Mouse (Mus musculus): ENCODE measurements at regions not wholly inside any gene's neighbourhood (a gene's known extent, or its start where the extent isn't known, plus 50 kb on each side); places are given as distances from the start of the nearest gene placed in this dataset.
A peak's percentile ranks its signal among the peaks of the same experiment; 100 is the strongest.
"Not testable (repeated sequence)": the region's sequence is repeated elsewhere in the genome, so short reads cannot be mapped to it uniquely, and the experiment has no call there.

- no peak for DNase-seq (ENCODE audit: low read depth, low spot score)
Observed at GRCm38 (mm10) chr6:109814990-109815389, 830.4 kb upstream of the Grm7 start.

DNA sequence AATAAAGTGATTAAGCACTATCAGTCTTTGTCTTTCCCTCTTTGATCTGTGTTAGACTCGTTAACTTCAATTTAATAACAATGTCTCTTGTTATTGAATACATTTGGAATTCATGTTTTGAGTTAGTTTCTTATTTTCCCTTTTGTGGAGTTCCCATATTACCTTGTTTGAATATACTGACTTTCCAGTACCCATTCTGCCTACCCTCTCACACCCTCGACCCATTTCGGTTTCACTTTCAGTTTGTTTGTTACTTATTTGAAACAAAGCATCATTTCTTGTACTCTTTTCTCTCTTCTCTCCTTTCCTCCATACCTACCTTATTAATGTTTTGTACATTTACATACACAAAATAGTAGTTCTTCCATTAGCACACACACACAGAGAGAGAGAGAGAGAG, 797.1 kb upstream of the Grm7 start:
- no peak for DNase-seq (ENCODE audit: low read depth, low spot score)

- no peak for DNase-seq (ENCODE audit: low read depth, low spot score)
Observed at GRCm38 (mm10) chr6:109855806-109856205, 789.6 kb upstream of the Grm7 start.

DNA sequence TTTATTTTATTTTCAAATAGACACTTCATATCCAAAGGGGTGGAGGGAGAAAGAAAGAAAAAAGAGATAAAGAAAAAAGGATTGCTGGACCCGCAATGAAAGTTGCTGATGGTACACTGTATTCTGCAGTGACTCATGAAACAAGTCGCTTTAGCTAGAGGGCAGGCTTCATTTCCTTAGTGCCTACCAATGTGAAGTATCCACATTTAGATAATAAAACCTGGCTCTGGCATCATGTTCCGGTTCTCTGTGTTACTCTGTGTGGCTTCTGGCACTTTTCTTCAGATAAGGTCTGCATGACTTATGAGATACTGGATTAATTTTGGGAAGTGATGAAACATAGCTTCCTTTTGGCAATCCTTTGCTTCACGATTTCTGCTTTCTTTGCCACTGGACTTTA, 782.0 kb upstream of the Grm7 start:
- DNase-seq (ENCODE audit: low read depth, low spot score): no peak

DNA sequence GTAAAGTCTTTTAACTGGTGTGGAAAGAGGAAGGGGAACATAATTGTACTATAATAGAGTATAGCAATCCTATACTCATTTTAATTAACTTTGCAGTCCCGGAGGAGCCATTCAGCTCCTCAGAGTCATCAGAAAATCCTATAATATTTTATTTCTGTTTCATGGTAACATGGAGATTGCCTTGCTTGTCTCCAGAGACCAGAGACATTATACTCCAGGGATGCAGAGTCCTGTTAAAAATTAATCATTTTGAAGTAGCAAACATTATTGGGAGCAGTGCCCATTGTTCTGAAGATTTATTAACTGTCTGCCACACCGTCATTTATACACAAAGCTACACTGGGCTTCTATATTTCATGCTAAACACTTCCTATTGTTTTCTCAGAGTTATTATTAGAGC, 771.2 kb upstream of the Grm7 start:
- DNase-seq (ENCODE audit: low read depth, low spot score): no peak

DNA sequence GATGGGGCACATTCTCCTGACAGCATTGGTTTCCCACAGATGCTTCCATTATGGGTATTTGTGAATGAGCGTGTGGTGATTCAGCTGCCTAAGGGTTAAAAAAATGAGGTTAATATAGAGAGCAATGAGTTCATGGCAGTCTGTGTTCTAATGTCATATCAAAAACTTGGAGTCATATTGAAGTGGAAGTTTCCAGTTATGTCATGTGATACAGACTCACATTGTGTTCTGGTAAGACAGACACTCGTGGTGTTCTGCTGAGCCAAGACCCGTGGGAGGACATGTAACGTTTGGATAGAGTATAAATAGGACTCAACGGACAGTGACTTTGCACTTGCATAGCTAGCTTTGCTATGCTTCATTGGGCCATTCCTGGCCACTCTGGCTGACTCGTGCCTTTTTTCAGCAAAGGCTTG, 770.7 kb upstream of the Grm7 start:
- no peak for DNase-seq (ENCODE audit: low read depth, low spot score)

- DNase-seq (ENCODE audit: low read depth, low spot score): not testable (repeated sequence)
Observed at GRCm38 (mm10) chr6:109875548-109875947, 769.8 kb upstream of the Grm7 start.

GRCm38 (mm10) chr6:109879145-109879544, 766.2 kb upstream of the Grm7 start:
- no peak for DNase-seq (ENCODE audit: low read depth, low spot score)

DNA sequence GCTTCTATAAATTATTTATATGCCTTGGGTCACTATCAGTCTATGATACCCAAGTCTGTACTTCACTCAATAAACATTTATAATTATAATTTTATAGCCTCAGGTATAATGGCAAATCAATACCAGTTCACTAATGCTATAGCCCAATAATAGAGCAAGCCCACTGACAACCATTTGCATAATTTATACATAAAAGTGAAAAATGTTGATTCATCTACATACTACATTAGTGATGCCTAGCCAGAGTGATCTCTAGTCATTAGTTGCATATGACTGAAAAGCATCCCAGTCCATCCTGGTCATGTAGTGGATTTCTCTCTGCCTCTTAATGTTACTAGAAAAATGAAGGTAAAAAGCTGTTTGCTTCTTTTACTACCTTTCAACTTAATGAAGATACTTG, 721.6 kb upstream of the Grm7 start:
- DNase-seq (ENCODE audit: low read depth, low spot score): no peak

DNA sequence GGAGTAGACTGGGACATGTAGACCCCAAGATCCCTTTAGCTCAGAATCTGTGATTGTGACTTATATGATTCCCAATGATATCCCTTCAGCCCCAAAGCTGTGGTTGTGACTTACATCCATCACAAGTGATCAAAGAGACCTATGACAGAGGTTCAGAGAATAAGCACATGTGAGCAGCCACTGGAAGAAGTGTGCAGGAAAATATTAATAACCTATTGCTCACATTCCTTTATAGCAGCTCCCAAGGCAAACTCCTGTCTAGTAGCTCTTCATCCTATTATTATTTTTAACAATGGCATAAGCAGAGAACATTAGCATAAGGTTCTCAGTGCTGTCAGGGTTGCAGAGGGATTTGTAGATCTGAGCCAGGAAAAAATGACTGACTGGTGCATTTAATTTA, 696.9 kb upstream of the Grm7 start:
- no peak for DNase-seq (ENCODE audit: low read depth, low spot score)

DNA sequence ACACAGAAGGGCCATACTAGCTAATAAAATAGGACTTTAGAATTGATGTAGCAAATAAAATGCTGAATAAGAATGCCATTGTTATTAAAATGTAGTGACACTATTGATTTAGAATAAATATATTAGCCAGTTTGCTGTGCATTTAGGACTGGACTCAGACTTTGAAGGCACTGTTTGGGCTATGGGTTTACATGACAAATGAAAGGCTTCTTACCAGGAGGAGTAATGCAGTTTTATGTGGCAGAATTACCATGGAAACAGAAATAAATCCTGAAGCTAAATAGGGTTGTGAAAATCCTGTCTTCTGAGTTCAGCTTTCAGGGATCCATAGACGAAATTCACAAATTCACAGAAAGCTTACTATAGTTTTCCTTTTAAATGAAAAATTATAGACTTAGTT, 696.5 kb upstream of the Grm7 start:
- no peak for DNase-seq (ENCODE audit: low read depth, low spot score)

GRCm38 (mm10) chr6:109957901-109958300, 687.5 kb upstream of the Grm7 start:
- DNase-seq (ENCODE audit: low read depth, low spot score): peak; percentile 67

Data from ZHBTc4 (cell line).